Comparison of ENCODE assay signal across 12 mouse cellular contexts in genomic region chr3:121345643-121346000, GRCm38 (mm10). TPM values are rescaled to one million over a fixed set of nuclear protein-coding genes. Genes with fewer than 3 reads are reported as not detected.
DNase-seq lines count a peak whose midpoint lies in the region; ATAC-seq and TF ChIP-seq lines count a peak whose summit lies in the region.
"Had no signal": no experiment of that assay in that cellular context is flagged by ENCODE, and none has a peak within 500 bp of the region (broad histone marks: within the 10 kb centered on the region; RNA-seq: fewer than 3 reads in every experiment).

No protein-coding gene starts in this region.

- peaks cover 7% of the 10 kb centered on the region for H3K4me1 ChIP-seq in kidney, adult 2 months (ENCODE audit: control insufficient read depth, insufficient read depth, low read length)
- H3K4me1 ChIP-seq in embryonic facial prominence, embryonic 10.5 days, result peaks cover 63% of the 10 kb centered on the region
- peaks cover 31% of the 10 kb centered on the region for H3K4me1 ChIP-seq in intestine, embryonic 16.5 days (ENCODE audit: control insufficient read depth, insufficient read depth, low read length)
- H3K4me1 ChIP-seq in liver, embryonic 13.5 days (replicated peaks), result peaks cover 30% of the 10 kb centered on the region

- H3K9ac ChIP-seq in intestine, embryonic 16.5 days (ENCODE audit: low read depth, low read length), result no peak overlapping the region
- no peak overlapping the region for H3K9ac ChIP-seq in liver, embryonic 13.5 days
- H3K9ac ChIP-seq: forebrain, embryonic 15.5 days had no signal

- peak; percentile 69 for ATAC-seq in intestine, embryonic 16.5 days
- peak; percentile 46; the same call in 1 of the 2 replicates for ATAC-seq in liver, embryonic 13.5 days (ENCODE audit: low read depth)
- ATAC-seq: forebrain, embryonic 15.5 days had no signal

- peak overlapping the region; percentile 3; the same call in 1 of the 2 replicates for H3K27ac ChIP-seq in kidney, adult 2 months (ENCODE audit: insufficient read depth, low read depth, low read length)
- peak overlapping the region; percentile 76 for H3K27ac ChIP-seq in embryonic facial prominence, embryonic 10.5 days (replicated peaks)
- H3K27ac ChIP-seq in intestine, embryonic 16.5 days (ENCODE audit: low read length), result peak overlapping the region; percentile 68
- H3K27ac ChIP-seq in liver, embryonic 13.5 days, result peak overlapping the region; percentile 77
- H3K27ac ChIP-seq: forebrain, embryonic 15.5 days; heart, adult 2 months had no signal

- H3K36me3 ChIP-seq in kidney, adult 2 months (ENCODE audit: control insufficient read depth, insufficient read depth, low read length), result no peaks in the 10 kb centered on the region
- no peaks in the 10 kb centered on the region for H3K36me3 ChIP-seq in embryonic facial prominence, embryonic 10.5 days (replicated peaks)
- no peaks in the 10 kb centered on the region for H3K36me3 ChIP-seq in intestine, embryonic 16.5 days (ENCODE audit: control insufficient read depth, insufficient read depth, low read length)
- H3K36me3 ChIP-seq in liver, embryonic 13.5 days, result no peaks in the 10 kb centered on the region
- H3K36me3 ChIP-seq: forebrain, embryonic 15.5 days had no signal

- DNase-seq in kidney, adult 2 months, result peak; percentile 64
- DNase-seq in kidney, adult 18-20 months, result no peak
- no peak for DNase-seq in embryonic facial prominence, embryonic 10.5 days (ENCODE audit: low spot score)
- DNase-seq in liver, embryonic 13.5 days, result no peak
- DNase-seq in frontal cortex, postnatal 25 days (ENCODE audit: low spot score in 2 of 2), result no peak
- no peak for DNase-seq in B cell, adult 2 months
- no peak for DNase-seq in gastrocnemius, adult 18-20 months (ENCODE audit: low spot score)
- DNase-seq: heart, adult 2 months; retina, postnatal 1 day had no signal

- H3K27me3 ChIP-seq in kidney, adult 2 months (replicated peaks; ENCODE audit: control insufficient read depth, insufficient read depth, low read length), result no peaks in the 10 kb centered on the region
- no peaks in the 10 kb centered on the region for H3K27me3 ChIP-seq in embryonic facial prominence, embryonic 10.5 days (replicated peaks; ENCODE audit: low read depth, poor library complexity, severe bottlenecking)
- H3K27me3 ChIP-seq in intestine, embryonic 16.5 days (replicated peaks; ENCODE audit: control insufficient read depth, insufficient read depth, low read length), result no peaks in the 10 kb centered on the region
- H3K27me3 ChIP-seq in liver, embryonic 13.5 days, result no peaks in the 10 kb centered on the region
- H3K27me3 ChIP-seq: CH12.LX; forebrain, embryonic 15.5 days had no signal

- no peak for TF ChIP-seq POLR2A in kidney, adult 2 months (IDR thresholded peaks at IDR 0.05; ENCODE audit: low read depth, low read length)

- TF ChIP-seq CTCF in kidney, adult 2 months (conservative IDR thresholded peaks at IDR 0.05; ENCODE audit: insufficient read depth, insufficient read length, low read depth, low read length), result no peak

- H3K4me3 ChIP-seq in kidney, adult 2 months (ENCODE audit: insufficient read depth, low read depth, low read length), result no peak overlapping the region
- H3K4me3 ChIP-seq in embryonic facial prominence, embryonic 10.5 days, result no peak overlapping the region
- no peak overlapping the region for H3K4me3 ChIP-seq in intestine, embryonic 16.5 days (ENCODE audit: low read length)
- no peak overlapping the region for H3K4me3 ChIP-seq in liver, embryonic 13.5 days (replicated peaks)
- H3K4me3 ChIP-seq: forebrain, embryonic 15.5 days; heart, adult 2 months had no signal

- peak overlapping the region; percentile 31; the same call in 1 of the 2 replicates for H3K4me2 ChIP-seq in intestine, embryonic 16.5 days (ENCODE audit: low read depth, low read length)
- 0 out of 2 replicates have a peak overlapping the region, but pooled peaks have one; percentile 6 for H3K4me2 ChIP-seq in liver, embryonic 13.5 days
- H3K4me2 ChIP-seq: forebrain, embryonic 15.5 days had no signal

- WGBS in kidney, adult 2 months, result 39% methylated on average over 6 of the region's 6 CpGs
- 54% methylated on average over 6 of the region's 6 CpGs for WGBS in embryonic facial prominence, embryonic 10.5 days
- 44% methylated on average over 6 of the region's 6 CpGs for WGBS in intestine, embryonic 16.5 days
- 39% methylated on average over 6 of the region's 6 CpGs for WGBS in liver, embryonic 13.5 days (ENCODE audit: insufficient replicate concordance)

- no peaks in the 10 kb centered on the region for H3K9me3 ChIP-seq in embryonic facial prominence, embryonic 10.5 days
- no peaks in the 10 kb centered on the region for H3K9me3 ChIP-seq in intestine, embryonic 16.5 days (ENCODE audit: control insufficient read depth, low read length)
- H3K9me3 ChIP-seq in liver, embryonic 13.5 days (replicated peaks), result no peaks in the 10 kb centered on the region
- H3K9me3 ChIP-seq: forebrain, embryonic 15.5 days had no signal

RNA-seq across cellular contexts. Expression of gene Alg14, which starts 54.0 kb away (rescaled TPM):
- polyA plus RNA-seq in kidney, adult 2 months (2012; rRNA removed), result 19.8 and 22.9 TPM in 2 replicates
- polyA plus RNA-seq in embryonic facial prominence, embryonic 10.5 days (2016; fragmentation: Nextera tagmentation; extraction: Ambion mirVana), result 30.7 and 34.3 TPM in 2 replicates
- polyA plus RNA-seq in intestine, embryonic 16.5 days (2015; fragmentation: Nextera tagmentation; extraction: Ambion mirVana), result 39.5 and 41.3 TPM in 2 replicates
- 17.7 and 20.0 TPM in 2 replicates for polyA plus RNA-seq in liver, embryonic 13.5 days (2015; fragmentation: Nextera tagmentation; extraction: Ambion mirVana)
- total RNA-seq in gastrocnemius, adult 18-20 months (2021), result 1 to 10 TPM; 6.7 to 6.9 TPM

Comparison
In these comparisons a context has a peak if more than half of its experiments do, and no peak if none do; other contexts are left out.
1. H3K27ac ChIP-seq: peak in every context shown above with its lines; median percentile 77 in liver, embryonic 13.5 days; 76 in embryonic facial prominence, embryonic 10.5 days; 68 in intestine, embryonic 16.5 days; 3 in kidney, adult 2 months.